In genomic region chr7:100042120-100042519, GRCm38 (mm10) we compare ENCODE assay signal across 9 mouse cellular contexts. TPM values are rescaled to one million over a fixed set of nuclear protein-coding genes. Genes with fewer than 3 reads are reported as not detected.
DNase-seq lines count a peak whose midpoint lies in the region; ATAC-seq and TF ChIP-seq lines count a peak whose summit lies in the region.
"Had no signal": no experiment of that assay in that cellular context is flagged by ENCODE, and none has a peak within 500 bp of the region (broad histone marks: within the 10 kb centered on the region; RNA-seq: fewer than 3 reads in every experiment).

No protein-coding gene starts in this region.

- no peak overlapping the region for H3K9ac ChIP-seq in lung, postnatal 0 days (replicated peaks; ENCODE audit: low read depth)
- no peak overlapping the region for H3K9ac ChIP-seq in embryonic facial prominence, embryonic 11.5 days (replicated peaks; ENCODE audit: low read length)
- H3K9ac ChIP-seq in kidney, embryonic 14.5 days (ENCODE audit: low read depth, low read length), result no peak overlapping the region
- peak overlapping the region; percentile 6; the same call in 1 of the 2 replicates for H3K9ac ChIP-seq in neural tube, embryonic 11.5 days (ENCODE audit: low read length)
- H3K9ac ChIP-seq: liver, embryonic 14.5 days had no signal

- TF ChIP-seq CTCF in lung, postnatal 0 days (IDR thresholded peaks at IDR 0.05), result no peak

- no peaks in the 10 kb centered on the region for H3K4me1 ChIP-seq in lung, postnatal 0 days (ENCODE audit: insufficient read depth, low read depth, low read length)
- peaks cover 5% of the 10 kb centered on the region; the same call in 1 of the 2 replicates for H3K4me1 ChIP-seq in embryonic facial prominence, embryonic 11.5 days (ENCODE audit: control insufficient read depth, insufficient read depth, low read length)
- H3K4me1 ChIP-seq in kidney, embryonic 14.5 days (ENCODE audit: control insufficient read depth, insufficient read depth, low read length), result peaks cover 20% of the 10 kb centered on the region
- 0 out of 2 replicates have a peak, but pooled peaks cover 4% of the 10 kb centered on the region for H3K4me1 ChIP-seq in neural tube, embryonic 11.5 days (ENCODE audit: control insufficient read depth, insufficient read depth, low read length)

- no peaks in the 10 kb centered on the region for H3K27me3 ChIP-seq in lung, postnatal 0 days (replicated peaks; ENCODE audit: insufficient read depth, low read length)
- no peaks in the 10 kb centered on the region for H3K27me3 ChIP-seq in embryonic facial prominence, embryonic 11.5 days (ENCODE audit: control insufficient read depth, insufficient read depth, low read length)
- no peaks in the 10 kb centered on the region for H3K27me3 ChIP-seq in kidney, embryonic 14.5 days (ENCODE audit: control insufficient read depth, insufficient read depth, low read length)
- H3K27me3 ChIP-seq in neural tube, embryonic 11.5 days (ENCODE audit: control insufficient read depth, insufficient read depth, low read length), result no peaks in the 10 kb centered on the region

- no peak for ATAC-seq in lung, postnatal 0 days
- peak; percentile 14; the same call in 1 of the 2 replicates for ATAC-seq in embryonic facial prominence, embryonic 11.5 days (replicated peaks; ENCODE audit: insufficient number of reproducible peaks, low FRiP score, low TSS enrichment, low read depth)
- ATAC-seq in kidney, embryonic 14.5 days (ENCODE audit: low FRiP score, low TSS enrichment), result peak; percentile 55; the same call in 1 of the 2 replicates
- ATAC-seq in neural tube, embryonic 11.5 days (ENCODE audit: insufficient read depth, low FRiP score, low TSS enrichment), result no peak

- TF ChIP-seq EP300 in lung, postnatal 0 days (IDR thresholded peaks at IDR 0.05), result no peak

- no peak for DNase-seq in lung, postnatal 0 days (ENCODE audit: low spot score)
- no peak for DNase-seq in lung, postnatal 10 days
- DNase-seq in embryonic facial prominence, embryonic 11.5 days (ENCODE audit: low spot score), result peak; percentile 29
- DNase-seq in neural tube, embryonic 11.5 days (ENCODE audit: low spot score), result no peak
- DNase-seq in urinary bladder, postnatal 4 days (ENCODE audit: low spot score in 2 of 2), result no peak
- no peak for DNase-seq in right cerebral cortex, postnatal 25 days
- DNase-seq: adrenal gland, postnatal 25 days had no signal

- H3K27ac ChIP-seq in lung, postnatal 0 days (ENCODE audit: low read length), result no peak overlapping the region
- no peak overlapping the region for H3K27ac ChIP-seq in embryonic facial prominence, embryonic 11.5 days (replicated peaks; ENCODE audit: low read depth, low read length)
- H3K27ac ChIP-seq in kidney, embryonic 14.5 days (ENCODE audit: low read depth, low read length), result no peak overlapping the region
- no peak overlapping the region for H3K27ac ChIP-seq in neural tube, embryonic 11.5 days (ENCODE audit: low read depth, low read length)
- H3K27ac ChIP-seq: liver, embryonic 14.5 days had no signal

- no peaks in the 10 kb centered on the region for H3K9me3 ChIP-seq in lung, postnatal 0 days (ENCODE audit: low read length)
- H3K9me3 ChIP-seq in embryonic facial prominence, embryonic 11.5 days (replicated peaks; ENCODE audit: control insufficient read depth, low read length), result no peaks in the 10 kb centered on the region
- H3K9me3 ChIP-seq in kidney, embryonic 14.5 days (ENCODE audit: control insufficient read depth, low read length), result no peaks in the 10 kb centered on the region
- no peaks in the 10 kb centered on the region for H3K9me3 ChIP-seq in neural tube, embryonic 11.5 days (ENCODE audit: control insufficient read depth, low read length)

- H3K4me2 ChIP-seq in lung, postnatal 0 days (replicated peaks; ENCODE audit: low read depth, low read length), result 0 out of 2 replicates have a peak overlapping the region, but pooled peaks have one; percentile 9
- peak overlapping the region; percentile 29 for H3K4me2 ChIP-seq in embryonic facial prominence, embryonic 11.5 days (ENCODE audit: low read depth, low read length)
- H3K4me2 ChIP-seq in kidney, embryonic 14.5 days (replicated peaks; ENCODE audit: low read depth, low read length), result peak overlapping the region; percentile 19
- H3K4me2 ChIP-seq in neural tube, embryonic 11.5 days (ENCODE audit: low read depth), result peak overlapping the region; percentile 19; the same call in 1 of the 2 replicates

- no peaks in the 10 kb centered on the region for H3K36me3 ChIP-seq in lung, postnatal 0 days (ENCODE audit: insufficient read depth, low read length)
- H3K36me3 ChIP-seq in embryonic facial prominence, embryonic 11.5 days (replicated peaks; ENCODE audit: control insufficient read depth, insufficient read depth, low read depth, low read length), result no peaks in the 10 kb centered on the region
- no peaks in the 10 kb centered on the region for H3K36me3 ChIP-seq in kidney, embryonic 14.5 days (ENCODE audit: control insufficient read depth, insufficient read depth, low read length)
- H3K36me3 ChIP-seq in neural tube, embryonic 11.5 days (ENCODE audit: control insufficient read depth, insufficient read depth, low read length), result no peaks in the 10 kb centered on the region

- H3K4me3 ChIP-seq in lung, postnatal 0 days (ENCODE audit: low read depth, low read length), result no peak overlapping the region
- H3K4me3 ChIP-seq in embryonic facial prominence, embryonic 11.5 days (ENCODE audit: low read depth, low read length), result no peak overlapping the region
- no peak overlapping the region for H3K4me3 ChIP-seq in kidney, embryonic 14.5 days (ENCODE audit: low read length)
- no peak overlapping the region for H3K4me3 ChIP-seq in neural tube, embryonic 11.5 days (ENCODE audit: low read depth, low read length)

- 15% methylated on average over 31 of the region's 31 CpGs for WGBS in lung, postnatal 0 days
- WGBS in embryonic facial prominence, embryonic 11.5 days, result 7% methylated on average over 30 of the region's 31 CpGs
- WGBS in kidney, embryonic 14.5 days, result 10% methylated on average over 31 of the region's 31 CpGs
- WGBS in neural tube, embryonic 11.5 days, result 11% methylated on average over 31 of the region's 31 CpGs

RNA-seq across cellular contexts. Expression of gene Chrdl2, which starts 36.1 kb away (rescaled TPM):
- 0.11 TPM in 1 of 2 replicates, not detected in the other for polyA plus RNA-seq in lung, postnatal 0 days (2015; fragmentation: Nextera tagmentation; extraction: Ambion mirVana)
- 0.49 and 1.3 TPM in 2 replicates for polyA plus RNA-seq in embryonic facial prominence, embryonic 11.5 days (2014; fragmentation: Nextera tagmentation; extraction: Ambion mirVana)
- 0.32 and 0.84 TPM in 2 replicates for polyA plus RNA-seq in kidney, embryonic 14.5 days (2014; fragmentation: Nextera tagmentation; extraction: Ambion mirVana)
- 0.20 and 0.69 TPM in 2 replicates for polyA plus RNA-seq in neural tube, embryonic 11.5 days (2014; fragmentation: Nextera tagmentation; extraction: Ambion mirVana)

Comparison
In these comparisons a context has a peak if more than half of its experiments do, and no peak if none do; other contexts are left out.
1. ATAC-seq: peak in embryonic facial prominence, embryonic 11.5 days (single experiment) and kidney, embryonic 14.5 days (single experiment); none in lung, postnatal 0 days (single experiment) and neural tube, embryonic 11.5 days (single experiment).
2. Peak in every context shown above with its lines, with median percentiles within 50 percentile points of each other: H3K4me2 ChIP-seq.